8 mouse cellular contexts compared by ENCODE assay signal in the genomic region with DNA sequence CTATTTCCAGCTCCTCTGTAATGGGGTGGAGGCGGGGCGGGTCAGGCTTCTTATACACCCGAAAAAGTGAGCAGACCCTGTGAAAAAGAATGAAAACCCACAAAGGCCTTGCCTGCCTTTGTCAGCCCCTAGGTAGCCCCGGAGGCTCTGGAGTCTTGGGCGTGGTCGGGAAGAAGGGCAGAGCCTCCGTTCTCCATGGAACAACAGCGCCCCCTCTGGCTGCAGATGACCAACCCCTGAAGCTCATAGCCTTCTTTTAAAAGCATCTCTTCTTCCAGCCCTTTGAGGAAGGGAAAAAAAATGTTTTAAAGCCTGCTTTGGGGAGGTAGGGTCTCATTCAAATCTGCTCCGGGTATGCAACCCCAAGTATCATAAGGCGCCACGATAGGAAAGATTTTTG. TPM values are rescaled to one million over a fixed set of nuclear protein-coding genes. Genes with fewer than 3 reads are reported as not detected.
DNase-seq lines count a peak whose midpoint lies in the region; ATAC-seq and TF ChIP-seq lines count a peak whose summit lies in the region.

No protein-coding gene starts in this region.

- no peaks in the 10 kb centered on the region for H3K27me3 ChIP-seq in liver, adult 2 months (ENCODE audit: control insufficient read depth, insufficient read depth, low read length)

- no peak overlapping the region for H3K4me3 ChIP-seq in left cerebral cortex, adult 2 months
- H3K4me3 ChIP-seq in liver, adult 2 months (ENCODE audit: insufficient read depth, low read depth, low read length): no peak overlapping the region

- no peak for ATAC-seq in erythroid progenitor cell, adult 5-6 weeks (replicated peaks; ENCODE audit: low FRiP score, poor library complexity, severe bottlenecking)

- H3K27ac ChIP-seq in left cerebral cortex, adult 2 months: no peak overlapping the region
- no peak overlapping the region for H3K27ac ChIP-seq in liver, adult 2 months (replicated peaks; ENCODE audit: insufficient read depth, low read depth, low read length)

- H3K4me1 ChIP-seq in liver, adult 2 months (ENCODE audit: control insufficient read depth, insufficient read depth, low read length): no peaks in the 10 kb centered on the region

- DNase-seq in left cerebral cortex, adult 2 months (ENCODE audit: extremely low spot score in 1 of 2, low spot score in 2 of 2): peak; percentile 56 to 64
- no peak for DNase-seq in left cerebral cortex, adult 8-10 months (ENCODE audit: low spot score in 2 of 2)
- peak; percentile 29 for DNase-seq in c-Kit-positive CD71-positive TER-119-positive erythroid progenitor cells, embryonic 14.5 days (ENCODE audit: low spot score)
- peak; percentile 83 for DNase-seq in forelimb bud, embryonic 11.5 days (ENCODE audit: low read depth, low spot score)
- DNase-seq in induced T-regulatory cell, adult 2 months (ENCODE audit: low read depth): peak; percentile 29
- DNase-seq in liver, adult 2 months (ENCODE audit: extremely low read depth, low read depth, low spot score): peak; percentile 21
- peak; percentile 82 for DNase-seq in retina, postnatal 1 day

- H3K79me2 ChIP-seq in liver, adult 2 months (ENCODE audit: control insufficient read depth, insufficient read depth, low read length): no peaks in the 10 kb centered on the region

- 20% methylated on average over 11 of the region's 11 CpGs for WGBS in liver, adult 2 months

- intact Hi-C loops in left cerebral cortex, adult 2 months (cut with DNase I): no loop called here

- H3K36me3 ChIP-seq in liver, adult 2 months (ENCODE audit: control insufficient read depth, insufficient read depth, low read length): no peaks in the 10 kb centered on the region

- H3K9ac ChIP-seq in liver, adult 2 months (ENCODE audit: low read depth, low read length): no peak overlapping the region

- peak; percentile 68 for TF ChIP-seq CTCF in left cerebral cortex, adult 2 months (IDR thresholded peaks at IDR 0.05)
- peak; percentile 73 for TF ChIP-seq CTCF in liver, adult 2 months (IDR thresholded peaks at IDR 0.05; ENCODE audit: low read depth, low read length)

- no peak for TF ChIP-seq POLR2A in liver, adult 2 months (IDR thresholded peaks at IDR 0.05; ENCODE audit: extremely low read depth, insufficient read depth, low read length)

RNA-seq across cellular contexts. Expression of a gene that starts 2.4 kb away (rescaled TPM):
- 10 to 100 TPM; 37.5 to 51.9 TPM for total RNA-seq in left cerebral cortex, adult 2 months (2021)
- 10 to 100 TPM; 48.8 to 56.0 (median 51.9) TPM for total RNA-seq in left cerebral cortex, adult 8-10 months (2022)
- 4.2 and 6.2 TPM in 2 replicates for total RNA-seq in liver, adult 2 months (2014; rRNA removed)
- 4.6 and 6.2 TPM in 2 replicates for polyA plus RNA-seq in liver, adult 2 months (2012; rRNA removed)
- total RNA-seq in erythroid progenitor cell, adult 5-6 weeks (2015; ENCODE audit: low replicate concordance): not detected in 2 replicates
- not detected in 2 replicates for total RNA-seq in erythroid progenitor cell, adult 5-6 weeks (2017; ENCODE audit: low replicate concordance)

Comparison
In these comparisons a context has a peak if more than half of its experiments do, and no peak if none do; other contexts are left out.
1. DNase-seq: peak in left cerebral cortex, adult 2 months (2 of 2), c-Kit-positive CD71-positive TER-119-positive erythroid progenitor cells, embryonic 14.5 days (single experiment), forelimb bud, embryonic 11.5 days (single experiment), induced T-regulatory cell, adult 2 months (single experiment), liver, adult 2 months (single experiment) and retina, postnatal 1 day (single experiment); none in left cerebral cortex, adult 8-10 months (0 of 2).